Mouse (Mus musculus) gastrocnemius, adult 2 months (tissue): ENCODE results near the gene Xpa. TPM values are rescaled to one million over a fixed set of nuclear protein-coding genes. Genes with fewer than 3 reads are reported as not detected.

Experiments
- DNase-seq: peaks from one replicate; pipeline ENCODE4 v3.0.0; 2022
- H3K27ac ChIP-seq: fragments of 200-600 bp; 2 replicates; pipeline ENCODE4 v1.8.1; 2022; ENCODE audit warnings: mild to moderate bottlenecking
- H3K4me3 ChIP-seq: fragments of 200-600 bp; 2 replicates; pipeline ENCODE4 v1.8.1; 2022; ENCODE audit warnings: mild to moderate bottlenecking, moderate library complexity
- CTCF ChIP-seq: fragments of 200-600 bp; IDR thresholded peaks from 2 replicates; pipeline ENCODE4 v1.8.1; 2022; ENCODE audit warnings: antibody characterized with exemption, mild to moderate bottlenecking, moderate library complexity
- intact Hi-C: fragments of 180-260 bp; cut with DNase I; formaldehyde crosslinking; loops from one replicate; pipeline ENCODE4 v1.15.1; 2025
- total RNA-seq, 2 experiments: library from RNA; stranded (reverse); gene quantifications; 2 replicates each; pipeline ENCODE4 v1.2.3; 2021

Xpa gene
- total RNA-seq, 2 experiments from 2014 or later, result 6.0 to 6.9 TPM

- no peak for DNase-seq
- H3K27ac ChIP-seq, result peak overlapping the region; percentile 98
- no peak for TF ChIP-seq CTCF
- intact Hi-C loops, result loop anchor here (5.0 kb wide), 1 partner anchor 45 kb away; no protein-coding TSS in a partner anchor
- peak overlapping the region; percentile 84 for H3K4me3 ChIP-seq
These were observed 58.4 kb downstream of the Xpa start for GRCm38 (mm10) chr4:46137629-46138286.

GRCm38 (mm10) chr4:46131791-46132190 is 64.3 kb downstream of the Xpa start:
- Histone ChIP-seq H3K4me3 (no peak overlapping the region), H3K27ac (no peak overlapping the region)
- intact Hi-C loops, result no loop called here
- no peak for DNase-seq
- no peak for TF ChIP-seq CTCF

GRCm38 (mm10) chr4:46130221-46130620 is 65.9 kb downstream of the Xpa start:
- intact Hi-C loops, result no loop called here
- TF ChIP-seq CTCF, result peak; percentile 78
- H3K4me3 ChIP-seq, result no peak overlapping the region
- peak; percentile 55 for DNase-seq
- no peak overlapping the region for H3K27ac ChIP-seq

- Histone ChIP-seq H3K27ac (no peak overlapping the region), H3K4me3 (no peak overlapping the region)
- no peak for TF ChIP-seq CTCF
- intact Hi-C loops, result loop anchor here (10.0 kb wide), 2 partner anchors 95 to 125 kb away; partner anchors contain the start of gene Tmod1
- no peak for DNase-seq
These were observed 66.7 kb downstream of the Xpa start for GRCm38 (mm10) chr4:46129311-46130004.

- DNase-seq, result peak; percentile 79
These were observed 69.6 kb downstream of the Xpa start for GRCm38 (mm10) chr4:46126541-46126940.

GRCm38 (mm10) chr4:46123358-46123757 is 72.8 kb downstream of the Xpa start:
- no peak overlapping the region for H3K27ac ChIP-seq
- no peak for TF ChIP-seq CTCF
- no peak for DNase-seq
- intact Hi-C loops, result loop anchor here (10.0 kb wide), 2 partner anchors 89 to 119 kb away; partner anchors contain the start of gene Tmod1
- no peak overlapping the region for H3K4me3 ChIP-seq

More at GRCm38 (mm10) chr4:46126541-46126940, 69.6 kb downstream of the Xpa start:
- no peak overlapping the region for H3K4me3 ChIP-seq
- H3K27ac ChIP-seq, result no peak overlapping the region
- intact Hi-C loops, result loop anchor here (1.0 to 10.0 kb wide), 4 partner anchors 92 to 185 kb away; partner anchors contain the start of gene Tmod1
- TF ChIP-seq CTCF, result peak; percentile 99

- intact Hi-C loops, result loop anchor here (10.0 kb wide), 2 partner anchors 86 to 116 kb away; partner anchors contain the start of gene Tmod1
- no peak for DNase-seq
- Histone ChIP-seq H3K27ac (peak overlapping the region; percentile 68; the same call in 1 of the 2 replicates), H3K4me3 (no peak overlapping the region)
- TF ChIP-seq CTCF, result no peak
These were observed 75.3 kb downstream of the Xpa start for GRCm38 (mm10) chr4:46120767-46121166.

GRCm38 (mm10) chr4:46119514-46120094 is 76.5 kb downstream of the Xpa start:
- Histone ChIP-seq H3K27ac (no peak overlapping the region), H3K4me3 (no peak overlapping the region)
- DNase-seq, result no peak
- no peak for TF ChIP-seq CTCF
- intact Hi-C loops, result loop anchor here (10.0 kb wide), 2 partner anchors 85 to 115 kb away; partner anchors contain the start of gene Tmod1

- no peak for TF ChIP-seq CTCF
- no peak overlapping the region for H3K27ac ChIP-seq
- intact Hi-C loops, result no loop called here
- no peak for DNase-seq
- H3K4me3 ChIP-seq, result no peak overlapping the region
These were observed 78.6 kb downstream of the Xpa start for GRCm38 (mm10) chr4:46117536-46117935.

GRCm38 (mm10) chr4:46116544-46117175 is 79.5 kb downstream of the Xpa start:
- intact Hi-C loops, result no loop called here
- peak overlapping the region; percentile 16; the same call in 1 of the 2 replicates for H3K27ac ChIP-seq
- TF ChIP-seq CTCF, result no peak
- H3K4me3 ChIP-seq, result no peak overlapping the region
- no peak for DNase-seq

- Histone ChIP-seq H3K27ac (no peak overlapping the region; the same call in 1 of the 2 replicates), H3K4me3 (no peak overlapping the region)
- intact Hi-C loops, result no loop called here
- no peak for TF ChIP-seq CTCF
- DNase-seq, result no peak
These were observed 80.8 kb downstream of the Xpa start for GRCm38 (mm10) chr4:46115308-46115707.

- TF ChIP-seq CTCF, result no peak
- DNase-seq, result no peak
- intact Hi-C loops, result no loop called here
- Histone ChIP-seq H3K27ac (peak overlapping the region; percentile 68; the same call in 1 of the 2 replicates), H3K4me3 (no peak overlapping the region)
These were observed 84.8 kb downstream of the Xpa start for GRCm38 (mm10) chr4:46111361-46111760.
